Mouse (Mus musculus): ENCODE results near the gene Mmp12.
"Not testable (repeated sequence)": the region's sequence is repeated elsewhere in the genome, so short reads cannot be mapped to it uniquely, and the experiment has no call there.

The Mmp12 gene

GRCm38 (mm10) chr9:7344107-7344506 is at the start of gene Mmp12:
TSS of gene Mmp12 (plus strand) at chr9:7344381.
- POLR2A ChIA-PET: interaction anchor here in 1 of 4 experiments (0.7 kb wide), 1 partner anchor 11 kb away, joined by 5 read pairs; no protein-coding TSS in a partner anchor
- CTCF ChIA-PET: interaction anchor here in 1 of 4 experiments (1.2 kb wide), 1 partner anchor 251 kb away, joined by 3 read pairs; no protein-coding TSS in a partner anchor

GRCm38 (mm10) chr9:7331847-7332246 is 12.3 kb upstream of the Mmp12 start:
- CTCF ChIA-PET: no interaction called here
- POLR2A ChIA-PET: no interaction called here

- ChIA-PET CTCF (no interaction called here), POLR2A (interaction anchor here in 1 of 4 experiments (0.6 kb wide), 1 partner anchor 233 kb away, joined by 3 read pairs; no protein-coding TSS in a partner anchor)
These were observed 8.2 kb upstream of the Mmp12 start for GRCm38 (mm10) chr9:7335766-7336680.

DNA sequence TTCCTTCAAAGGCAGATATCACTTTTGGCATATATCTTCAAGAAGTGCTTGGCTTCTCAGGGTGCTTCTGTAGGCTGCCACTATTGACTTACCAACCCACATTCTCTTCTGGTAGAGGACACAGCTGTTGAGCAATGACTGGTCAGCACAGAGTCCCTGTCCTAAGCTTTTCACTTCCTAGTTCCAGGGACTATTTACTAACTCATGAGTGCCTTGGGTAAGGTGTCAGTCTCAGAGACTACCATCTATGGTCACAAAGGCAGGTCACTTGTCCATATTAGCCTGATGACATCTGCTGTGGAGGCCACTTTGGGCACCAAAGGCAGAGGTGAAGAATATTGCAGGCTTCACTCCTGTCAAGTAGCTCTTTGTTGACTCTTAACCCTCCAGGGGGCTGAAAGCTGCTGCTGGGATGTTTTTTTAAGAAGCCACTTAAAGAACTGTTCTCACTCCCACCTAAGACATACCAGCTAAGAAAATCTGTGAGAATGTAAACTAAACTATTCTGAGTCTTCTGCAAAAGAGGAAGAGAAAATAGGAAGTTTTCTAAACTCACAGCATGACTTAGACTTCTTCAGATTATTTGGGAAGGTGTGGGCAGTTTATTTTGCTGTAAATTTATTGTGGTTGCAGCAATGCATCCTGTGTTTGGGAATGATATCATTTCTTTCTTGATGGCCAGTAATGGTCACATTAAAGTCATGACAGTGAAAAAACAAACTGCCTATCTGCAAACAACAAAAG is 7.3 kb upstream of the Mmp12 start:
- ChIA-PET POLR2A (interaction anchor here in 1 of 4 experiments (0.6 kb wide), 1 partner anchor 234 kb away, joined by 3 read pairs; no protein-coding TSS in a partner anchor), CTCF (no interaction called here)

DNA sequence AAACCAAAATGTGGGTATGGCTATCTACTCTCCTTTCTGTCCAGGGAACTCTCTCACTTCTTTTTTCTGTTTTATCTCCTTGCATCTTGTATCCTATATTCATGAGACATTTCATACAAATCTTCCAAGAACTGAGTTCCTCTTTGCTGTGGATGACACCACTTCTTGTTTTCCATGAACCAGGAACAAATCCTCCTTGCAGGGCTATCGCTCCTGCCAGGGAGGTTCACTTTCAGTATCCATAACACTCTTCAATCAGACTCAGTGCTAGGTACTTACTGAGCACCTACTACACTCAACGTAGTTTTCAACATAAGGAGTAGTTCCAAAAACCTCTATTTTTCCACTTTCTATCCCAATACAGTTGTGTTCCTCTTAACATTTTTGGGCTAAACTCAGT is 1.3 kb downstream of the Mmp12 start:
- ChIA-PET CTCF (no interaction called here), POLR2A (no interaction called here)

- ChIA-PET POLR2A (interaction anchor here in 1 of 4 experiments (0.6 kb wide), 1 partner anchor 43 kb away, joined by 3 read pairs; no protein-coding TSS in a partner anchor), CTCF (no interaction called here)
These were observed 10.4 kb downstream of the Mmp12 start for GRCm38 (mm10) chr9:7354535-7354934.

DNA sequence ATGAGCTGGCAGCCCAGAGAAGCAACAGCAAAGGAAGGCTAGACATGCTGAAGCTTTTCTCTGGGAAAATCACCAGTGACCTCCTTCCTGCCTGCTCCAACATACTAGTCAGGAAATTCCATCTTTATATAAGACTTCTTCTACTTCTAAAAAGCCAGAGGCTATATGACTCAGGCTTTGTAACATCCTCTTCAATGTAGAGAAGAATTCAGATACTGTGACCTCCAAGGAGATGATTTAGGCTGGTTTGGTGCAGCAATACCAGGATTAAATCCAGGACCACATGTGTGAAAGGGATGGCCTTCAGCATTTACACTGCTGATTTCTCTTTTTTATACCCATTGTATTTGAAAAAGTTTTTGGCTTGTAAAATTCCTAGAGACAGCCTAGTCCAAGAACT is 43.8 kb downstream of the Mmp12 start, which contains the start of gene Mmp1b:
Mmp1b (minus strand) TSS at position 101 of the 400 bp plus-strand sequence.
- CTCF ChIA-PET: no interaction called here
- POLR2A ChIA-PET: no interaction called here

GRCm38 (mm10) chr9:7396556-7396955 is 52.4 kb downstream of the Mmp12 start:
- POLR2A ChIA-PET: not testable (repeated sequence)
- CTCF ChIA-PET: interaction anchor here in 1 of 4 experiments (0.6 kb wide), 1 partner anchor 506 kb away, joined by 3 read pairs; no protein-coding TSS in a partner anchor

Data from embryonic stem cell, embryonic (primary cell).